Mouse (Mus musculus) kidney, embryonic 14.5 days (tissue): ENCODE measurements around the gene Ifna6. TPM values are rescaled to one million over a fixed set of nuclear protein-coding genes. Genes with fewer than 3 reads are reported as not detected.
"Not testable (repeated sequence)": the region's sequence is repeated elsewhere in the genome, so short reads cannot be mapped to it uniquely, and the experiment has no call there.

Source experiments
- ATAC-seq: fragments of 200-750 bp; cut with Nextera tagmentation; 2 replicates; pipeline ENCODE4 v1.8.0; 2017; ENCODE audit warnings: moderate number of reproducible peaks, mild to moderate bottlenecking, moderate TSS enrichment, moderate library complexity; ENCODE audit not compliant: low FRiP score, low TSS enrichment
- H3K27ac ChIP-seq: fragments of 300-500 bp; sonication (generic); 2 replicates; pipeline ENCODE4 v1.5.1; 2014; ENCODE audit warnings: low read depth, mild to moderate bottlenecking, low read length, moderate library complexity, mixed read lengths
- H3K27me3 ChIP-seq: fragments of 300-500 bp; sonication (generic); 2 replicates; pipeline ENCODE4 v1.6.1; 2014; ENCODE audit warnings: mild to moderate bottlenecking, low read length; ENCODE audit not compliant: control insufficient read depth, insufficient read depth
- H3K36me3 ChIP-seq: fragments of 300-500 bp; sonication (generic); 2 replicates; pipeline ENCODE4 v1.6.1; 2014; ENCODE audit warnings: low read length, mixed read lengths; ENCODE audit not compliant: control insufficient read depth, insufficient read depth
- H3K4me1 ChIP-seq: fragments of 300-500 bp; sonication (generic); 2 replicates; pipeline ENCODE4 v1.6.1; 2014; ENCODE audit warnings: low read length, mixed read lengths; ENCODE audit not compliant: control insufficient read depth, insufficient read depth
- H3K4me2 ChIP-seq: fragments of 300-500 bp; sonication (generic); replicated peaks from 2 replicates; pipeline ENCODE4 v1.6.1; 2014; ENCODE audit warnings: low read depth, mild to moderate bottlenecking, low read length
- H3K4me3 ChIP-seq: fragments of 300-500 bp; sonication (generic); 2 replicates; pipeline ENCODE4 v1.5.1; 2014; ENCODE audit warnings: mild to moderate bottlenecking, low read length
- H3K9ac ChIP-seq: fragments of 300-500 bp; sonication (generic); 2 replicates; pipeline ENCODE4 v1.6.1; 2014; ENCODE audit warnings: low read depth, mild to moderate bottlenecking, low read length, moderate library complexity
- H3K9me3 ChIP-seq: fragments of 300-500 bp; sonication (generic); 2 replicates; pipeline ENCODE4 v1.6.1; 2016; ENCODE audit warnings: low read length; ENCODE audit not compliant: control insufficient read depth
- WGBS: fragments of 180-500 bp; shearing (Covaris S2); extraction: QIAGEN DNeasy Blood & Tissue Kit; methylation state at CpG from one replicate; pipeline ENCODE4 v1.1.7; 2014; 5-methylcytosine and 5-hydroxymethylcytosine counted together
- polyA plus RNA-seq: library from polyadenylated mRNA; unstranded; fragments of >200 nt; fragmentation: Nextera tagmentation; extraction: Ambion mirVana; gene quantifications from 2 replicates; pipeline ENCODE4 v1.2.1, GENCODE M21; 2014

The Ifna6 gene
- polyA plus RNA-seq, 1 experiment from 2014 or later, result not detected

DNA sequence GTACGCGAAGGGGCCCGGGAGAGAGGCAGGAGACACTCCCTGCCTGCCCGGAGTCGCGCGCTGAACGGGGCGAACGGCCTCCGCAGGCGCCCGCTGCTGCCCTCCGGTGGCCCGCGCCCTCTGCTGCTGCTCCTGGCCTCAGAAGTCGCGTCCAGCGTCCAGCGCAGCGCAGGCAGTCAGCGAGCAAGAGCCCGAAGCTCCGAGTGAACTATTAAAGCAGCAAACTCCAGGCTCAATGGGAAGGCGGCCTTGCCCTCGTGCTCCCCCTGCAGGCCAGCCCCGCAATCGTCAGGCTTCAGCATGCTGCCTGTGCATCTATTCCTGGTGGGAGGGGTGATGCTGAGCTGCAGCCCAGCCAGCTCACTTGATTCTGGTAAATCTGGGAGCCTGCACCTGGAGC lies 30.1 kb upstream of the Ifna6 start, which contains the start of gene Gm13279:
Gm13279 (plus strand) TSS at position 301 of the 400 bp plus-strand sequence.
- ATAC-seq, H3K4me2 ChIP-seq, H3K27ac ChIP-seq, H3K4me1 ChIP-seq, H3K36me3 ChIP-seq, H3K27me3 ChIP-seq, H3K9me3 ChIP-seq, H3K9ac ChIP-seq, H3K4me3 ChIP-seq: not testable (repeated sequence)
- WGBS, result no CpG with 5 or more reads among the region's 28 CpGs

DNA sequence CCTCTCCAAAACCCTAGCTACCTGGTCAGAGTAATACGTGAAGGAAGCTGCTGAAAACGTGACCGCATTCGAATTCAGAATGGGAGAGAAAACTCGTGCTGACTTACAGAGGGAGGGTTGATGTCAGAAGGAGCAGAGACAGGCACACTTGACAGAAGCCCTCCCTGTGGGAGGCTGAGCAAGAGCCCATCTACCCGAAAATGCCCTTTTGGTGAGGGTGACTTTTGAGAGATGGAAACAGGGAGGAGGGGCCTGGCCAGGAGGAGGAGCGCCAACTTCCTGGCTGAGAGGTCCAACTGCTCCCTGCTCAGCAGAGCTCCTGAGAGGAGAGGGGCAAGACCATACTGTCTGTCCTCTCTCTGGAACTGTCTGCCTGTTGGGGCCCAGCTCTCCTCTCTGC lies 27.9 kb upstream of the Ifna6 start, which contains the start of gene Gm13285:
Gm13285 (plus strand) TSS at position 301 of the 400 bp plus-strand sequence.
- not testable (repeated sequence) for H3K4me1 ChIP-seq, H3K4me3 ChIP-seq, ATAC-seq, H3K9me3 ChIP-seq, H3K36me3 ChIP-seq, H3K9ac ChIP-seq, H3K27me3 ChIP-seq, H3K4me2 ChIP-seq, H3K27ac ChIP-seq
- WGBS, result 3% methylated on average over 3 of the region's 7 CpGs

- not testable (repeated sequence) for H3K27me3 ChIP-seq, H3K27ac ChIP-seq, H3K9ac ChIP-seq, H3K36me3 ChIP-seq, ATAC-seq, H3K4me2 ChIP-seq, H3K4me1 ChIP-seq, H3K4me3 ChIP-seq, H3K9me3 ChIP-seq
- no CpG with 5 or more reads among the region's 29 CpGs for WGBS
Observed at GRCm38 (mm10) chr4:88802954-88803353, 24.3 kb upstream of the Ifna6 start, which contains the start of gene Gm13287. Gene Gm13287, plus strand, starts transcription at chr4:88803254.

GRCm38 (mm10) chr4:88805231-88805630 lies 22.0 kb upstream of the Ifna6 start, which contains the start of gene Gm13288:
Gene Gm13288, plus strand, starts transcription at chr4:88805531.
- not testable (repeated sequence) for H3K9ac ChIP-seq, H3K4me1 ChIP-seq, H3K36me3 ChIP-seq, H3K9me3 ChIP-seq, H3K27me3 ChIP-seq, ATAC-seq, H3K4me3 ChIP-seq, H3K27ac ChIP-seq, H3K4me2 ChIP-seq
- no CpG with 5 or more reads among the region's 8 CpGs for WGBS

- H3K4me1 ChIP-seq, H3K36me3 ChIP-seq, H3K4me3 ChIP-seq, H3K9ac ChIP-seq, H3K27ac ChIP-seq, H3K9me3 ChIP-seq, H3K4me2 ChIP-seq, H3K27me3 ChIP-seq, ATAC-seq: not testable (repeated sequence)
- WGBS, result 0% methylated on average over 13 of the region's 34 CpGs
Observed at GRCm38 (mm10) chr4:88805761-88806160, 21.5 kb upstream of the Ifna6 start.

GRCm38 (mm10) chr4:88815928-88816327 lies 11.3 kb upstream of the Ifna6 start, which contains the start of gene Ifna7:
Gene Ifna7, plus strand, starts transcription at chr4:88816228.
- H3K4me2 ChIP-seq, result no peak within 1 kb of the TSS
- no peak for ATAC-seq
- no peaks in the 10 kb centered on the region for H3K9me3 ChIP-seq
- H3K4me3 ChIP-seq, result no peak within 1 kb of the TSS
- no peaks in the 10 kb centered on the region for H3K4me1 ChIP-seq
- whole genome bisulfite sequencing, result 63% methylated on average over 3 of the region's 3 CpGs
- H3K36me3 ChIP-seq, result no peaks in the 10 kb centered on the region
- no peak within 1 kb of the TSS for H3K27ac ChIP-seq
- H3K9ac ChIP-seq, result no peak within 1 kb of the TSS
- no peaks in the 10 kb centered on the region for H3K27me3 ChIP-seq

GRCm38 (mm10) chr4:88819659-88820058 lies 7.6 kb upstream of the Ifna6 start, which contains the start of gene Ifna11:
Gene Ifna11, plus strand, starts transcription at chr4:88819959.
- Histone ChIP-seq H3K36me3 (no peaks in the 10 kb centered on the region), H3K27ac (no peak within 1 kb of the TSS), H3K27me3 (no peaks in the 10 kb centered on the region), H3K4me2 (no peak within 1 kb of the TSS), H3K9me3 (no peaks in the 10 kb centered on the region), H3K9ac (no peak within 1 kb of the TSS), H3K4me1 (no peaks in the 10 kb centered on the region), H3K4me3 (no peak within 1 kb of the TSS)
- ATAC-seq, result no peak
- WGBS, result 81% methylated on average over 1 of the region's 1 CpGs

GRCm38 (mm10) chr4:88822995-88823394 lies 4.2 kb upstream of the Ifna6 start:
- H3K4me1 ChIP-seq, result no peaks in the 10 kb centered on the region
- H3K27me3 ChIP-seq, result no peaks in the 10 kb centered on the region
- H3K9ac ChIP-seq, result no peak overlapping the region
- ATAC-seq, result no peak
- H3K9me3 ChIP-seq, result no peaks in the 10 kb centered on the region
- no peak overlapping the region for H3K4me2 ChIP-seq
- no peak overlapping the region for H3K27ac ChIP-seq
- WGBS, result 32% methylated on average over 4 of the region's 4 CpGs
- H3K36me3 ChIP-seq, result no peaks in the 10 kb centered on the region
- no peak overlapping the region for H3K4me3 ChIP-seq

DNA sequence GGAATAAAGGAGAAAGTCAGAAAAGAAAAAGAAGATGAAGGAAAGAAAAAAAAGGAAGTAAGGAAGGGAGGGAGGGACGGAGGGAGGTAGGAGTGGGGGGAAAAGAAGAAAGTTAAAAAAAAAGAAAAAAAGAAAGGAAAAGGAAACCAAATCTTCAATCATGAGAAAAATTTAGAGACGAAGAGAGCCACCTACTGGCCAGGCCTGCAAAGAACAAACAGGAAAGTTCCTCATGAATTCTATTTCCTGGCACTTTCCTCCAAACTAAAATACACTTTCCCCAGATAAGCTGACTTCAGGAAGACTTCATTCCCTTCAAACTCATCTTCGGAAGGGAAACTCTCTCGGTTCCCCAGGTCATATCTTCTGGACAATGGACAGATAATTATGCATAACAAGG lies 3.3 kb downstream of the Ifna6 start:
- Histone ChIP-seq H3K4me1 (no peaks in the 10 kb centered on the region), H3K9ac (no peak overlapping the region), H3K27me3 (no peaks in the 10 kb centered on the region), H3K27ac (no peak overlapping the region), H3K36me3 (no peaks in the 10 kb centered on the region), H3K9me3 (no peaks in the 10 kb centered on the region), H3K4me3 (no peak overlapping the region), H3K4me2 (no peak overlapping the region)
- ATAC-seq, result no peak
- 25% methylated on average over 4 of the region's 4 CpGs for WGBS
